In genomic region chr17:47112556-47113225, GRCm38 (mm10) we compare ENCODE assay signal across 12 mouse cellular contexts.
DNase-seq lines count a peak whose midpoint lies in the region; ATAC-seq and TF ChIP-seq lines count a peak whose summit lies in the region.
"Had no signal": no experiment of that assay in that cellular context is flagged by ENCODE, and none has a peak within 500 bp of the region (broad histone marks: within the 10 kb centered on the region; RNA-seq: fewer than 3 reads in every experiment).

No protein-coding gene starts in this region.

- 84% methylated on average over 16 of the region's 16 CpGs for WGBS in heart, embryonic 10.5 days
- WGBS in liver, postnatal 0 days (ENCODE audit: insufficient replicate concordance) = 83% methylated on average over 16 of the region's 16 CpGs
- WGBS in forebrain, embryonic 15.5 days = 88% methylated on average over 16 of the region's 16 CpGs
- 88% methylated on average over 16 of the region's 16 CpGs for WGBS in hindbrain, embryonic 16.5 days

- CTCF ChIA-PET in Patski (lab: Charles Lee) = interaction anchor here (1.3 to 1.4 kb wide), 2 partner anchors 21 to 74 kb away, joined by 3 to 4 read pairs; no protein-coding TSS in a partner anchor

- H3K27ac ChIP-seq in heart, embryonic 10.5 days = no peak overlapping the region
- no peak overlapping the region for H3K27ac ChIP-seq in liver, postnatal 0 days (ENCODE audit: low read depth)
- H3K27ac ChIP-seq in forebrain, embryonic 15.5 days (replicated peaks) = no peak overlapping the region
- no peak overlapping the region for H3K27ac ChIP-seq in hindbrain, embryonic 16.5 days (ENCODE audit: low read depth, low read length)
- H3K27ac ChIP-seq: limb, embryonic 15.5 days had no signal

- POLR2A ChIA-PET in Patski (lab: Charles Lee) = no interaction called here

- H3K36me3 ChIP-seq in heart, embryonic 10.5 days = no peaks in the 10 kb centered on the region
- H3K36me3 ChIP-seq in liver, postnatal 0 days (replicated peaks; ENCODE audit: insufficient read depth, low read length) = no peaks in the 10 kb centered on the region
- H3K36me3 ChIP-seq in forebrain, embryonic 15.5 days = no peaks in the 10 kb centered on the region
- no peaks in the 10 kb centered on the region for H3K36me3 ChIP-seq in hindbrain, embryonic 16.5 days (ENCODE audit: control insufficient read depth, insufficient read depth, low read length)
- H3K36me3 ChIP-seq: limb, embryonic 15.5 days had no signal

- no peaks in the 10 kb centered on the region for H3K9me3 ChIP-seq in heart, embryonic 10.5 days
- H3K9me3 ChIP-seq in liver, postnatal 0 days (ENCODE audit: low read length) = no peaks in the 10 kb centered on the region
- no peaks in the 10 kb centered on the region for H3K9me3 ChIP-seq in forebrain, embryonic 15.5 days
- H3K9me3 ChIP-seq in hindbrain, embryonic 16.5 days (ENCODE audit: control insufficient read depth, low read length) = no peaks in the 10 kb centered on the region
- H3K9me3 ChIP-seq: limb, embryonic 15.5 days had no signal

- H3K9ac ChIP-seq in liver, postnatal 0 days (replicated peaks) = no peak overlapping the region
- no peak overlapping the region for H3K9ac ChIP-seq in forebrain, embryonic 15.5 days (replicated peaks)
- no peak overlapping the region for H3K9ac ChIP-seq in hindbrain, embryonic 16.5 days (ENCODE audit: low read depth, low read length)
- H3K9ac ChIP-seq: forebrain, postnatal 0 days; limb, embryonic 15.5 days had no signal

- ATAC-seq in Patski = no peak
- no peak for ATAC-seq in liver, postnatal 0 days
- no peak for ATAC-seq in forebrain, embryonic 15.5 days (replicated peaks)
- no peak for ATAC-seq in hindbrain, embryonic 16.5 days
- ATAC-seq: forebrain, postnatal 0 days had no signal

- H3K4me3 ChIP-seq in heart, embryonic 10.5 days = no peak overlapping the region
- no peak overlapping the region for H3K4me3 ChIP-seq in liver, postnatal 0 days (ENCODE audit: low read depth, low read length)
- H3K4me3 ChIP-seq in forebrain, embryonic 15.5 days = no peak overlapping the region
- no peak overlapping the region for H3K4me3 ChIP-seq in hindbrain, embryonic 16.5 days (ENCODE audit: low read length)
- H3K4me3 ChIP-seq: limb, embryonic 15.5 days had no signal

- H3K4me1 ChIP-seq in heart, embryonic 10.5 days = no peaks in the 10 kb centered on the region
- no peaks in the 10 kb centered on the region for H3K4me1 ChIP-seq in liver, postnatal 0 days (ENCODE audit: insufficient read depth)
- no peaks in the 10 kb centered on the region for H3K4me1 ChIP-seq in forebrain, embryonic 15.5 days
- no peaks in the 10 kb centered on the region for H3K4me1 ChIP-seq in hindbrain, embryonic 16.5 days (ENCODE audit: control insufficient read depth, insufficient read depth, low read depth, low read length)
- H3K4me1 ChIP-seq: limb, embryonic 15.5 days had no signal

- H3K4me2 ChIP-seq in liver, postnatal 0 days (ENCODE audit: low read depth, low read length) = no peak overlapping the region
- H3K4me2 ChIP-seq in forebrain, embryonic 15.5 days (replicated peaks) = no peak overlapping the region
- no peak overlapping the region for H3K4me2 ChIP-seq in hindbrain, embryonic 16.5 days (ENCODE audit: low read length)
- H3K4me2 ChIP-seq: limb, embryonic 15.5 days had no signal

- TF ChIP-seq CTCF in Patski (IDR thresholded peaks at IDR 0.05) = peak; percentile 63
- TF ChIP-seq CTCF in liver, postnatal 0 days (IDR thresholded peaks at IDR 0.05; ENCODE audit: low read depth) = peak; percentile 49

- no peaks in the 10 kb centered on the region for H3K27me3 ChIP-seq in heart, embryonic 10.5 days (ENCODE audit: insufficient read depth, poor library complexity, severe bottlenecking)
- H3K27me3 ChIP-seq in Patski = no peaks in the 10 kb centered on the region
- H3K27me3 ChIP-seq in liver, postnatal 0 days (ENCODE audit: insufficient read depth, low read length) = no peaks in the 10 kb centered on the region
- H3K27me3 ChIP-seq in forebrain, embryonic 15.5 days = no peaks in the 10 kb centered on the region
- no peaks in the 10 kb centered on the region for H3K27me3 ChIP-seq in hindbrain, embryonic 16.5 days (replicated peaks; ENCODE audit: control insufficient read depth, insufficient read depth, low read length)
- H3K27me3 ChIP-seq: limb, embryonic 15.5 days had no signal

- peak; percentile 24 to 61 for DNase-seq in heart, adult 18-20 months
- DNase-seq in heart, embryonic 10.5 days (ENCODE audit: low spot score) = no peak
- peak; percentile 86 for DNase-seq in 3T3-L1 (ENCODE audit: low read depth, low spot score)
- no peak for DNase-seq in Patski (ENCODE audit: low read depth, low spot score)
- DNase-seq in liver, postnatal 0 days = no peak
- no peak for DNase-seq in right cerebral cortex, postnatal 25 days
- DNase-seq: cerebellum, postnatal 36 days; forebrain, postnatal 0 days; kidney, postnatal 10 days had no signal

- TF ChIP-seq EP300 in liver, postnatal 0 days (IDR thresholded peaks at IDR 0.05; ENCODE audit: low read depth) = no peak

- in situ Hi-C loops in Patski (cut with MboI; ENCODE audit: low pct_unique_long_range_greater_than_20kb) = no loop called here

Comparison
In these comparisons a context has a peak if more than half of its experiments do, and no peak if none do; other contexts are left out.
1. DNase-seq: peak in heart, adult 18-20 months (2 of 2) and 3T3-L1 (single experiment); none in heart, embryonic 10.5 days (single experiment), Patski (single experiment), liver, postnatal 0 days (single experiment) and right cerebral cortex, postnatal 25 days (single experiment).